Mouse (Mus musculus) thymus, postnatal 25 days (tissue): ENCODE results near the gene Epm2a.

ENCODE experiments used
- DNase-seq: peaks from one replicate; pipeline ENCODE4 v3.0.0; 2022

Epm2a gene

GRCm38 (mm10) chr10:11429059-11429812 is 86.0 kb downstream of the Epm2a start:
- no peak for DNase-seq

GRCm38 (mm10) chr10:11436961-11437360 is 93.8 kb downstream of the Epm2a start:
- no peak for DNase-seq

DNA sequence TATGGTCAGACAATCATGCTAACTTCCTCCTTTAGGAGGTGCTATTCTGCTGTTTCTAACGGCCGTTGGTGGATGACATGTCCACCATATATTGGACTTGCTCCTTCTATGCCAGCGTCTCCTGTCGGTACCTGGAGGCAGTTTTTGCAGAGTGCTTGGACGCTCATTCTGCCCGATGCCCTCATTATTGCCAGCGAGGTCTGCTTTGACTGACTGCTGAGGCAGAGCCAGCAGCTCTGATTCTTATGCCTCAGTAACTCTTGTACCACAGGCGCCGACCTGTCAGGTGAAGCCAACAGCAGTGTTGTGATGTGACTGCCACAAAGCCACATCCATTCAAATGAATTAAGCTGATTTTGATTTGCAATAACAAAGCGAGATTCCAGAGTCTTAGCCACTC is 95.3 kb downstream of the Epm2a start:
- DNase-seq = no peak

- DNase-seq = no peak
These were observed 96.1 kb downstream of the Epm2a start for GRCm38 (mm10) chr10:11439342-11439741.

- DNase-seq = peak; percentile 68
These were observed 106.5 kb downstream of the Epm2a start for GRCm38 (mm10) chr10:11449556-11450305.

GRCm38 (mm10) chr10:11452537-11452936 is 109.3 kb downstream of the Epm2a start:
- DNase-seq = no peak

- DNase-seq = peak; percentile 36
These were observed 114.2 kb downstream of the Epm2a start for GRCm38 (mm10) chr10:11457445-11457844.

DNA sequence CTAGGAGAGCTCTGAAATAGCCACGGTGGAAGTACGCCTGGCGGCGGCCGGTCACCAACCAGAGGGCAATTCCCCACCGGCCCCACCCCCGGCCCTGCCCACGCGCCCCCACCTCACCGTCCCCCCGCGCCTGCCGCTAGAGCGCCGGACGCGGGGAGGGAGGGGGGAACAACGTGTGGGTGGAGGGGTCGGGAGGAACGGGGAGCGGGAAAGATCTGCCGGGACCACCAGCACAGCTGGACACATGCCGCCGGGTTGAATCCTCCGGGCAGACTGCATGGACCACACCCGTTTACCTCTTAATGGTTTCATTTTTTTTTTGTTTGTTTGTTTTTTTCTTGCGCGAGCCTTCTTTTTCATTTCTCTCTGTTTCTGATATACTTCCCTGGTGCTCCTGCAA is 148.8 kb downstream of the Epm2a start:
- peak; percentile 44 for DNase-seq
